12 mouse cellular contexts compared by ENCODE assay signal in genomic region chr7:29044302-29044701, GRCm38 (mm10).
DNase-seq lines count a peak whose midpoint lies in the region; ATAC-seq and TF ChIP-seq lines count a peak whose summit lies in the region.
"Had no signal": no experiment of that assay in that cellular context is flagged by ENCODE, and none has a peak within 500 bp of the region (broad histone marks: within the 10 kb centered on the region; RNA-seq: fewer than 3 reads in every experiment).

No protein-coding gene starts in this region.

- H3K4me3 ChIP-seq in cerebellum, adult 2 months (replicated peaks; ENCODE audit: insufficient read depth, low read depth, low read length): no peak overlapping the region
- H3K4me3 ChIP-seq in lung, embryonic 15.5 days: no peak overlapping the region
- no peak overlapping the region for H3K4me3 ChIP-seq in forebrain, embryonic 15.5 days

- peak; percentile 13 to 37 for DNase-seq in cerebellum, postnatal 14 days
- DNase-seq in cerebellum, adult 2 months: no peak
- no peak for DNase-seq in lung, postnatal 14 days
- peak; percentile 50 for DNase-seq in mesoderm, embryonic 11.5 days (ENCODE audit: low read depth, low spot score)
- DNase-seq in urinary bladder, adult 18-20 months (ENCODE audit: low spot score in 2 of 2): no peak
- DNase-seq: gastrocnemius, postnatal 36 days; heart, postnatal 4 days; lung, adult 2 months; spleen, adult 18-20 months had no signal

- ATAC-seq in lung, embryonic 15.5 days (ENCODE audit: borderline replicate concordance, extremely low read depth, low FRiP score, low TSS enrichment): no peak
- no peak for ATAC-seq in frontal cortex, adult (ENCODE audit: low TSS enrichment)
- no peak for ATAC-seq in forebrain, embryonic 15.5 days (replicated peaks)

- no peak overlapping the region for H3K27ac ChIP-seq in cerebellum, adult 2 months (ENCODE audit: insufficient read depth, low read length)
- no peak overlapping the region for H3K27ac ChIP-seq in lung, embryonic 15.5 days
- no peak overlapping the region for H3K27ac ChIP-seq in forebrain, embryonic 15.5 days (replicated peaks)

- no peaks in the 10 kb centered on the region for H3K4me1 ChIP-seq in cerebellum, adult 2 months (ENCODE audit: control insufficient read depth, insufficient read depth, low read length)
- peaks cover 31% of the 10 kb centered on the region for H3K4me1 ChIP-seq in lung, embryonic 15.5 days
- peaks cover 30% of the 10 kb centered on the region for H3K4me1 ChIP-seq in forebrain, embryonic 15.5 days

- no peak for TF ChIP-seq POLR2A in cerebellum, adult 2 months (IDR thresholded peaks at IDR 0.05; ENCODE audit: borderline replicate concordance, insufficient read depth, low read length)

- no peaks in the 10 kb centered on the region for H3K9me3 ChIP-seq in lung, embryonic 15.5 days
- no peaks in the 10 kb centered on the region for H3K9me3 ChIP-seq in forebrain, embryonic 15.5 days

- H3K36me3 ChIP-seq in lung, embryonic 15.5 days: no peaks in the 10 kb centered on the region
- H3K36me3 ChIP-seq in forebrain, embryonic 15.5 days: no peaks in the 10 kb centered on the region

- peak overlapping the region; percentile 41; the same call in 1 of the 2 replicates for H3K4me2 ChIP-seq in lung, embryonic 15.5 days
- no peak overlapping the region for H3K4me2 ChIP-seq in forebrain, embryonic 15.5 days (replicated peaks)

- no peaks in the 10 kb centered on the region for H3K27me3 ChIP-seq in cerebellum, adult 2 months (ENCODE audit: control insufficient read depth, insufficient read depth, low read length)
- H3K27me3 ChIP-seq in lung, embryonic 15.5 days: peaks cover 5% of the 10 kb centered on the region; the same call in 1 of the 2 replicates
- no peaks in the 10 kb centered on the region for H3K27me3 ChIP-seq in forebrain, embryonic 15.5 days

- H3K9ac ChIP-seq in lung, embryonic 15.5 days: no peak overlapping the region
- H3K9ac ChIP-seq in forebrain, embryonic 15.5 days (replicated peaks): no peak overlapping the region

- WGBS in cerebellum, adult 2 months: 56% methylated on average over 9 of the region's 9 CpGs
- 55% methylated on average over 9 of the region's 9 CpGs for WGBS in lung, embryonic 15.5 days
- WGBS in forebrain, embryonic 15.5 days: 55% methylated on average over 9 of the region's 9 CpGs

- no peak for TF ChIP-seq CTCF in cerebellum, adult 2 months (IDR thresholded peaks at IDR 0.05; ENCODE audit: borderline replicate concordance, insufficient read depth, low read depth, low read length)

Comparison
In these comparisons a context has a peak if more than half of its experiments do, and no peak if none do; other contexts are left out.
1. DNase-seq: peak in cerebellum, postnatal 14 days (2 of 2) and mesoderm, embryonic 11.5 days (single experiment); none in cerebellum, adult 2 months (0 of 2), lung, postnatal 14 days (single experiment) and urinary bladder, adult 18-20 months (0 of 2).